Mouse (Mus musculus): ENCODE measurements around the gene Agr2.

The Agr2 gene

DNA sequence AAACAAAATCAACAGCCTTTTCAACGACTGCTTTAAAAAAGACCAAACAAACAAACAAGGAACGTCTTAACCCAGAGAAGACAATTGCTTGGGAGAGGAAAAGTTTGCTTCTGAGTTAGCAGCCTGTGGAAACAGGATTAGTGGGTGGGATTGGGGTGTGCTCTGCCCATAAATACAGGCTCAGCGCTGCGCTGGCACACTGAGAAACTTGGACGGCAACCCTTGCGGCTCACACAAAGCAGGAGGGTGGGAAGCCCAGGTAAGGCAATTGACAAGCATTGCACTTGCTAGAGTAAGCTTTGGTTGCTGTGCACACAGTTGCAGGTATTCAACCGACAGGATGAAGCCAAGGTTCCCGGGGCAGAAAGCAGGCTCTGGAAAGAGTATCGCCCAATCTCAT is at the start of gene Agr2:
Gene Agr2 (plus strand): TSS at position 197 of the 400 bp plus-strand sequence.
- no peak for DNase-seq (ENCODE audit: low spot score)

DNA sequence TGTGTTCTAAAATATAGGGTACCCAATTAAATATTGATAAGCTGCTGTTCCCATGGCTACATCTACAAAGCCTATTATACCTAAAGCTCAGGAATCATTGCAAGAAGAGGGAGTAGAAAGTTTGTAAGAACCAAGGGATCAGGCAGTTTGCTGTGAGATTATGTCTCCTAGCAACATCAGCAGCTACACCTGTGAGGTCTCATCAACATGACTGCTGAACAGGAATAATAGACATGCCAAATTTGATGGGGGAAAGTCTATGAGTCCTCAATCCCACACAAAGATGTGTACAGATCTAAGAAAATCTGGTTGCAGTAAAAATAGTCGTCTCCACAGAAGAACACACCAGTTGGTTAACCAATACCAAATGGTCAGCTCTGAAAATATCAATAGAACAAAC is 41.0 kb upstream of the Agr2 start:
- DNase-seq (ENCODE audit: low spot score): no peak

DNA sequence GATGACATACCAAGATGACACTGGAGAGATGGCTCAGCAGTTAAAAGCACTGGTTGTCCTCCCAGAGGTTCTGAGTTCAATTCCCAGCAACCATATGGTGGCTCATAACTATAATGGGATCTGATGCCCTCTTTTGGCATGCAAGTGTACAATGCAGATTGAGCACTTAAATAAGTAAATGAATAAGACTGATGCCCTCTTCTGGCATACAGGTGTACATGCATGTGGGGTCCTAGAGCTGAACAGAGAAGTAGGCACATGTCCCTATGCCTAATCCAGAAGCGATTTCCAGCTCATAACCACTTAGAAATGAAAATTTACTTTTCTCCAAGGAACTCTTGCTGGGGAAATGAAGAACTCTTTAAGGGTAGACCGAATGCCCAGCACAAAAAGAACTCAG is 35.5 kb upstream of the Agr2 start:
- no peak for DNase-seq (ENCODE audit: low spot score)

DNA sequence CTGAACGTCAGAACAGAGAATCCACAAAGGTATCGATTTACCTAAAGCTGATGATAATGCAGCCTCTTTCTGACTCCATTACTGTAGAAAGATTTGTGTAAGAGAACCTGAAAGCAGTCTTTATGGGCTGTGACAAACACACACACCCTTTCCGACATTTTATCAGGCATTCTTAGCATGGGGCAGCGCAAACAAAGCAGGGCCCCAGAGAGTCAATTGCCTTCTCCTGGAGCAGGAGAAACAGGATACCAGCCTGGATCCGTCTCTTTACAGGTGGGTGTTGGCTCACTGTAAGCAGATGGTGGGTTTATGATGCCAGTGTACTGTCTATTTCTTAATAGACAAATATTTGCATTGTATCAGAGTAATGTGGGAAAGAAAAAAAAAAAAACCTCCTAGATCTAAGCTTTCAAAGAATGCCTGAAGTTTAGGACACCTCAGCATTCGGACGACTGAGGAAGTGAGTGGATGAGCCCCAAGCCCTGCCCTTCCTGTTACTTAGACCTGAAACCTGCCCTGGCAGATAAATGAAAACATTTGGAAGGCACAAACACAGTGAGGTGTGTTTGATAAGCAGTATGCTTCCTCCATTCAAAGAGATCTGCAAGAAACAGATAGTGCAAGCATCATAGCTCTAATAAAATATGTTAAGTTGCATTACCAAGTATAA is 26.5 kb upstream of the Agr2 start:
- no peak for DNase-seq (ENCODE audit: low spot score)

DNA sequence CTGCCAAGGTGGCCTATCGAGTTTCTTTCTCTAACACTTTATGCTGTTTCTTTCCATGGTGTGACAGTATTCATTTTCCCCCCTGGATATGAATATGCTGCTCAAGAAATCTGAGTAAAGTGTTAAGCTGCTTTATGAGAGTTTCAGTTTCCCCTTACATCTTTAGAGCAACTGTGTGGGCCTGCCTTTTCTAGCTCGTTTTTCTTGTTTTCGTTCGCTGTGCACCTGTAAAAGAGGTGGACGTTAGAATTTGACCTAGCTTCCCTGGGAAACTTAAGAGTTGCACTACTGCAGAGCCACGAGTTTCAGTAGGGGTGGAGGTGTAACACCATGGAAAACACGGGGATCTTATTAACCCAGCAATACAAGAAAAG is 26.0 kb upstream of the Agr2 start:
- DNase-seq (ENCODE audit: low spot score): no peak

DNA sequence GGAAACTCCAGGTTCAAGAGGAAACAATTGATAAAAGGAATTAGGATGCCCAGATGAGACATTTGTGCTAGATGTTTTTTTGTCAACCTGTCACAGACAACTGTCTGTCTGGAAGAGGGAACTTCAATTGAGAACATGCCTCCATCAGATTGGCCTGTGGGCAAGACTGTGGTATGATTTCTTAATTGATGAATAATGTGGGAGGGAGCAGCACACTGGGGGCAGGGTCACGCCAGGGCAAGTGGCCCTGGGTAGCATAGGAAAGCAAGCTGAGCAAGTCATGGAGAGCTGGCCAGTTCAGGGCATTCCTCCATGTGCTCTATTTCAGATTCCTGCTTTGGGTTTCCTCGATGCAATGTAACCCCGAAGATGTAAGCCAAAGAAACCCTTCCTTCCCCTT is 16.8 kb upstream of the Agr2 start:
- DNase-seq (ENCODE audit: low spot score): no peak

DNA sequence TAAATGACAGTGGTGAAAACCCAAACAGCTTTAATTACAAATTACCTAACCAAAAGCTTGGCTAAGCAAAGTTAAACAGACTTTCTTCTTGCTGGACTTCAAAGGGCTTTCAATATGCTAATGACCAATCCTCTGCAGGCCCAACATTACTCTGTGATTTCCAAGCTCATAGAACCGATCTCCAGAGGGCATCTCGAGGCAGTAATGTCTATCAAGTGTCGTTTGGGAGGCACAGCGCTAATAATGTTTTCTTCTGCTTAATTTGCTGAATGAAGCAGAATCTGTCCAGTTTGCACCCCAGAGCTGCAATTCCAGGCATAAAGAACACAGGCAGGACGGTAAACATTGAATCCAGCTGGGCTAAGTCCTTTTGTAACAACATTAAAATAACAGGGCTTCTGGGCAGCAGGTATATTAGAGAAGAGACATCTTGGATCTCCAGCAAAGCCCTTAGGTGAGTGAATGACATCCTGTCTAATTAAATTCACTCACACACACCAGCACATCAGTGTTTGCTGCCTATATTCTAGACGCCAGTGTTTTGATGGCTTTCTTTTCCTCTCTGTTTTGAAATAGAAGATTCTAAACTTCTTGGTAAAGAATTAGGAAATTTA is 15.0 kb upstream of the Agr2 start:
- DNase-seq (ENCODE audit: low spot score): no peak

DNA sequence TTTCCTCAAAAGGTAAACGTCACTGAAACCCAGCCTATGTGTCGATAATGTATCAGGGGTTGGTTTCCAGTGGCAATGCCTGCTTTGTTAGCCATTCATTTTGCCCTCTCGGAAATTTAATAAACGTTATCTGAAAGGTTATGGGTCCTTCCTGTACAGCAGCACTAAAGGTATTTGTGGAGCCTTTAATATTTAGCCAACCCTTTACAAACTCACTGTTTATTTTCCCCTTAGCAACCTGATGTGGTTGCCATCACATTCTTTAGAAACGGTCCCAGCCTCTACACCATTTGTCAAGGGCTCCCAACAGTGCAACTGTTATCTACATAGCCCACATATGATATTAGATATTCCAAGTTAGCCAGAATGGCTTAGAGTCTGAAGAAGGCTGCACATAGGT is 13.1 kb upstream of the Agr2 start:
- no peak for DNase-seq (ENCODE audit: low spot score)

DNA sequence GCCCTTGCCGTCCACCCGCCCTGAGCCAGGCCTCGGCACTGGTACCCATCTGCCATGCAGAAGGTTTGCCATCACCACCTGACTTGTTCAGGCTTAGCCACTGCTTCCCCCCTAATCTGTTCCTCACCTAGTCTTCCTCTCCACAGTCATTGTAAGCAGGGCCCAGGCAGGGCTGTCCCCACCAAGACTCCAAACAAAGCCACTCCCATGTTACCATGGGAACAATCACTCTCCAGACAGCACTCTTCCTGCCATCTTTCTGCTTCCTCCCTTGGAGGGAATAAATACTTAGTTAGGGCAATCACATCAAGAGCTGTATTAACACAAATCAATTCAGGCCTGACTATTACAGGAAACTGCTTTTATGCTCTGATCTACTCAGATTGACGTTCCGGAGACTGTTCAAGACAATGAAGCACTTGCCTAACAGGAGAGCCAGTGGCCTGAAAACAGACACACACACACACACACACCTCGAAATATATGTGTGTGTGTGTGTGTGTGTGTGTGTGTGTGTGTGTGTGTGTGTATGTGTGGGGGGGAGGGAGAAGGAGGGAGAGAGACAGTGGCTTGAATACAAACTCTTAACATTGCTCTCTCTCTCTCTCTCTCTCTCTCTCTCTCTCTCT is 10.9 kb upstream of the Agr2 start:
- DNase-seq (ENCODE audit: low spot score): no peak

DNA sequence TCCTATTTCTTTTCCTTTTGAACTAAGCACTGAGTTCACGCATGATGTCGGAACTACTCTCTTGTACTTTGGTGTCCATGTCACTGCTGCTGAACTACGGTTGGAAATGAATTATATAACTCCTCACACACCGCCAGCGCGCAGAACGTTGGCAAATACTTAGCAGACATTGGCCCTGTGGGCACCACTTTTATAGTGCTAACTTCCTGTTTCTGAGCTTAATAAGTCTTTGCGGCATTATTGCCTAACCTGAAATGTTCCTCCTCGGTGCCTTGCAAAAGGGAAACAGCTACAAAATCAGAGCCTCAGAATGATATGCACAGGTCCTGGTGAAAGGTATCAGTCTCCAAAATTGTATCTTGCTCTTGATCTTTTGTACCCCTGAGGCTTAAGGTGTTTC is 9.2 kb upstream of the Agr2 start:
- no peak for DNase-seq (ENCODE audit: low spot score)

DNA sequence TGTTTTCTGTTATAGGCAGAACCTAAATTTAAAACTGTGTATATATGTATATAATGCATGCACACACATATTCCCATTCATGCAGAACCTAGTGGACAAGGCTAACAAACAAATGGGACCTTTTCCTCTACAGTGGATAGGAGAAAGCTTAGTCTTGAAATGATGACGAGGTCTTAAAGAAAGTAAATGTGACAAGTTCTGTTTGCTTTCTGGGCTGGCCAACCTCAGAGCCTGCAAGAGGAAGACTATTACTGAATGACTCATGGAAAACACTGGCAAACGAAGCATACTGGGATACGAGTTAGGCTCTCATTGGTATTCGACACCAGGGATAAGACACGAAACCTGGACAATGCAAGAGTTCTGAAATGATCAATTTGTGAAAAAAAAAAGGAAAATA is 8.0 kb upstream of the Agr2 start:
- DNase-seq (ENCODE audit: low spot score): no peak

DNA sequence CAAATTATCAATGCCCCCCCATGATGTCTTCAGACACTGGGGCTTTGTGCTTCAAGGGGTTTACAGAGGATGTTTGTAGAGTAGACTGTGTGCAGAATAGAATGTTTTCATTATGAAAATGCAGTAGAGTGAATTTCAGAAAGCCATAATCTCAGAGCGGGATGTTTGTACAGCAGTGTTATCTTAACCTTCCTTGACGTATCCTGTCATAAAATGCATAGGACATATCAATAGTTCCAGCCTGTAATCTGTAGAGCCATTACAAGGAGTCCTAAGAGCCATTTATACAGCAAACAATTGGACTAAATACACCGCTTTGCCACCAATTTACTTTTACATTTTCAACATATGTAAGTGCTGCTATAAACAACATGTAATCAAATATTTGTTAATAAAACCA is 876 bp downstream of the Agr2 start:
- DNase-seq (ENCODE audit: low spot score): no peak

DNA sequence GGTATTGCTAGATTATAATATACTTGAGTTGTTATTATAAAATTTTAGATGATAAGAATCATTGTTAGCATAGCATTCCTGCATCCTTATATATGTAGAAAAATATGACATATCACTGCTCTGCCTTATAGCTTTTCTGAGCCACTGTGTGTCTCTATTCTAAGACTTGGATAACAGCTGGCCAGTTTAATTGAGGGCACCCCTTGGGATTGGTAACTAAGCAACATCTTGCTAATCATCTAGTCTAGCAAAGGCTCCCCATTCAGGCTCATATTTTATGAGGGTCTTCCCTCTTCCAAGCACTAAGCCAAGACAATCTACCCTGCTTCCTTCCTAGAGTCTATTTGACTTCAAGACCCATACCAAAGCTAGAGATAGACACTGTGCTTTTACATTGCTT is 1.4 kb downstream of the Agr2 start:
- no peak for DNase-seq (ENCODE audit: low spot score)

DNA sequence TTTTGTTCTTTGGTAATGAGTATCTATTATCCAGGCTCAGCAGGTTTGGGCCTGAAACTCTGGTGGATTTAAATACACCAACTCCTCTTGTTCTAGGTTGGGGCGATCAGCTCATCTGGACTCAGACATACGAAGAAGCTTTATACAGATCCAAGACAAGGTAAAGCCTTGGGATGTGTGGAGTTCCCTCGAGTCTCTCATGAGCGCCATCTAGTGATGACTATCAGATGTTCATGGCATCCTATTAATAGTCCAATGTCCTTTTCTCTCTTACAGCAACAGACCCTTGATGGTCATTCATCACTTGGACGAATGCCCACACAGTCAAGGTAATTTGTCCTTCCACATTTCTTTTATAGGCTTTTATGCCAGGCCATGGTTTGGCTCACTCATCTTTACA is 3.1 kb downstream of the Agr2 start:
- no peak for DNase-seq (ENCODE audit: low spot score)

DNA sequence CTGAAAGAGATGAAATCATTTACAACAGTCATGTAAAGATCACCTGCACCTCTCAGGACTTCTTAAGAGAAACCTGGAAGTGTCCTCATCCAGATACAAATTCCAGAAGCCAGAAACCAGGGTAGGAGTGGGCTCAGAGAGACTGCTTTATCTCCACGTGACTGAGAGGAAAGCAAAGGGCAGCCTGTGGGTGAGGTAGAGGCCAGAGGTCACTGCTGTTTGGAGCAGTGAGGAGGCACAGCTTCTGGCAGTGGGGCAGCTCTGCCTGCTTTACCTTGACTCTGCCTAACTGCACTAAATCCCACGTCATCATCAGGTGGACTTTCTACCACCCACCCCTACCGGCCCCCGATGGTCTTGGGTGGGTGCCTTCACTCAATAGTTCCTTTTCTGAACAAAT is 12.0 kb downstream of the Agr2 start:
- no peak for DNase-seq (ENCODE audit: low spot score)

DNA sequence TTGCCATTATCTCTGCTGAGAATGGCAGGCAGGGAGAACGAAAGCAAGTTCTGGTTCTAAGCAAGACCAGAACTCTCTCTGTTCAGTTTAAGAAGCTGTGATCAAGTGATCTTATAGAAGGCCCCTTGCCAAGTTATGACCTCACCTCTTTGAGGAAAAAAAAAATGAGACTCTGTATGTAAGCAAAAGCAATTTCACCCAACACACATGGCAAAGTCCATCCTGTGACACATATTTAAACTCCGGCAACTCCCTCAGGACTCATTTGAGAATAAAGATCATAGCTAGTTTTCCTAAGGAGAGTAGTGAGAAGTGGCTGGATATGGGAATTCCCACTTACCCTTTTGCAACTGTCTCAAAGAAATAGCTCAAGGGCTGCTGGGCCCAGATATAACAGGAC is 14.9 kb downstream of the Agr2 start:
- no peak for DNase-seq (ENCODE audit: low spot score)

DNA sequence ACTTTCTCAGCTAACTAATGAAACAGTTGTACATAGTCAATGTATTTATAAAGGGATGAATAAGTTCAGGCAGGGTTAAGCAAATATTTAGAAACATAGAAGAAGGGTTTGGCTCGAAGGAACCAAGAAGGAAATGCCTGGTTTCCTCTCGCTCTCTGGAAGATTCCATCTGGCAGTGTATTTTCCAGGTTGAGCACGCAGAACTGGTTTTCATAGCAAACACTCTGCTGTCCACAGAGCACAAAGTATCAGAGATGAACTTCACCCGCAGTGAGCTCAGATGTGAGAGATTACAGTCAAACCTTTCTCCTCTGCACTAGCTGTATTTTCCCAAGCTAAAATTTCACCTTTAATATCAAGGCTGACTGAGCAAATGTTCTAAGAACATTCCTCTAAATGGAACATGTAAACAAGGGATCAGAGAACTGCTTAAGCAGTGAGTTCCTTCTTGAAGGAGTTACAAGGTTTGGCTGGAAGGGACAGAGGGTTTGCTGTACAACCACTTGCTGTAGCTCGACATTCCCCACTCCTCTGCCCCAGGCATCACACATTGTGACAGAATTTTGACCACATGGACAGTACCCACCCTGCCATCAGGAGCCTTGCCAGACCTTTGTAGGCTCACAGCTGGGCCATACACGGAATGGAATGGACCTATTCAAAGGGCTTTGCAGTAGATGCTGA is 15.8 kb downstream of the Agr2 start:
- no peak for DNase-seq (ENCODE audit: low spot score)

DNA sequence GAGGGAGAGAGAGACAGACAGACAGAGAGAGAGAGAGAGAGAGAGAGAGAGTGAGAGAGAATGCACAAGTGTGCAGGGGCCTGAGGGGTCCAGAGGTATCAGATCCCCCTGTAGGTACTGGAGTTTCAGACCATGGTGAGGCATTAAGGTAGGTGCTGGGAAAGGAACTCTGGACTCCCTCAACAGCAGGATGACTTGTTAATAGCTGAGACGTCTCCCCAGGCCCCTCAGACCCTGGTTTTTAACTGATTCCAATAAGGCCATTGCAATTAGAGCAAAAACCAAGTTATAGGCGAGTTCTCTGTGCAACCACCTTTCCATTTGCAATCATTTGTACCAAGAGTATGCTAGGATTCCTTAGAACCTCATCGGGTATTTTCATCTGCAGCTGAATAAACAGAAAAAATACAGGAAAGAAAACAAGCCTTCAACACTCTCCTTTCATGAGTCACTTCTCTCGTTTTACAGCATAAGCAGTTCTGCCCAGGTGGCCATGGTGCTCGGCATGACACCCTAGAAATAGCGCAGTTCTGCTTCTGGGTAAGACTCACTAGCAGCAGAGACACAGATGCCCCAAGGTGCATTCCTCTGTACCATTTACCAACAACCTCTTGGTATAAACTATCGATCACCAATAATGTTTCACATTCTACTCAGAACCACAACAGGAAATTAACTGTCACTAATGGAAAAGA is 20.7 kb downstream of the Agr2 start:
- DNase-seq (ENCODE audit: low spot score): no peak

DNA sequence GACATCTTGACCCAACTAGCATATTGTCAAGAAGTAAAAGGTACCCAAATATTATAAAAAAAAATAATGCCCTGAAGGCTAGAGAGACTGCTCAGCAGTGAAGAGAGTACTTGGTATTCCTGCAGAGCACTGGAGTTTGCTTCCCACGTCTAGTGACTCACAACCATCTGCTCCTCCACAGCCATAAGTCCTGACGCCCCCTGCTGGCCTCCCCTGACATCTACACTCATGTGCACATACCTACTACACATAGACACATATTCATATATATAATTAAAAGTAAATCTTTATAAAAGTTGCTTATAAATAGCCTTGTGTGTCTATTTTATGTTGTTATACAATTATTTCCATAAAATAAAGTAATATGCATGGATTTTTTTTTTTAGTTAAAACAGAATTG is 25.1 kb downstream of the Agr2 start:
- DNase-seq (ENCODE audit: low spot score): no peak

DNA sequence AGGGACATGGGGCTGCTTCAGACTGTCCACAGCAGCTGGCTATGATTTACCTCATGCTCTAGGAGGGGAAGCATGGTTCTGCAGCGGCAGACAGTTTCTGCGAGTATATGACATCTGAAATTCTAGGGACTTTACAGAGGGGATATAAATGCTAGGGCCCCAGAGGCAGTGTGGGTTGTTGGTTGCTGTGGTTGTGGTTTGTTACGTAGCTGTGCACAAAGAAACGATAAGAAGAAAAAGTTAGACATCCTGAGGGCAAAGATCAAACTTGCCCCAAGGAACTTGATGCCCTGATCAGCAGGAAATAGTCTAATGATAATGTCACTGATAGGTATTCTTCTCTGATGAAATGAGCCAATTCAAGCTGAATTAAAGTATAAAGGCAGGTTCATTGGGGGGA is 26.9 kb downstream of the Agr2 start:
- no peak for DNase-seq (ENCODE audit: low spot score)

DNA sequence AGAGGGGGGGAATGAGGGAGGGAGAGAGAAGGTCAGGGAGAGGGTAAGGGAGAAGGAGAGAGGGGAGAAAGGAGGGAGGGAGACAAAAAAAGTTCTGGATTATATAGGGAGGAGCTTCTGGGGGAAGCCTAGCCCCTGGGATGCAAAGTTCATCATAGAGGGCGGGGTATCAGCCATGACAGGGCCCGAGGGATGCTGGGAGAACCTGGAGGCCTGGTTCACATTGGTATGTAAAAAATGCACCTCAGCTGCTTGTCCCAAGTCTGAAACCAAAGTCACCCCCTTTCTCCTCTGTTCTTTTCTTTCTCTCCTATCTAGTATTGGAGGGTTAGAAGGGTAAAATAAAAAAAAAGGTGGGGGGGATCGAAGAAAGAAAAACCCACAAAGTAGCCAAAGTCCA is 27.4 kb downstream of the Agr2 start:
- DNase-seq (ENCODE audit: low spot score): no peak

DNA sequence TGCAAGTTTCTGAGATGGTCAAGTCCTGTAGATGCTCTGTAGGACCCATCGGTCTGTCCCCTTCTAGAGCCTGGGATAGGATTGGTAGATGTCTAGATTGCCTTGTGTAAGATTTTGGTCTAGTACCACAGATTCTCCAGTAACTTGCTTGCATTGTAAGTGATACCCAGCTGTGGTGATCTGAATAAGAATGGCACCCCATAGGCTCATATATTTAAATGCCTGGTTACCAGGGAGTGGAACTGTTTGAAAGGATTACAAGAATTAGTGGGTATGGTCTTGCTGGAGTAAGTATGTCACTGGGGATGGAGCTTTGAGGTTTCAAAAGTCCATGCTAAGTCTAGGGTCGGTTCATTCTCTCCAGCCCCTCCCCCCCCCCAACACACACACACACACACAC is 28.0 kb downstream of the Agr2 start:
- DNase-seq (ENCODE audit: low spot score): no peak

DNA sequence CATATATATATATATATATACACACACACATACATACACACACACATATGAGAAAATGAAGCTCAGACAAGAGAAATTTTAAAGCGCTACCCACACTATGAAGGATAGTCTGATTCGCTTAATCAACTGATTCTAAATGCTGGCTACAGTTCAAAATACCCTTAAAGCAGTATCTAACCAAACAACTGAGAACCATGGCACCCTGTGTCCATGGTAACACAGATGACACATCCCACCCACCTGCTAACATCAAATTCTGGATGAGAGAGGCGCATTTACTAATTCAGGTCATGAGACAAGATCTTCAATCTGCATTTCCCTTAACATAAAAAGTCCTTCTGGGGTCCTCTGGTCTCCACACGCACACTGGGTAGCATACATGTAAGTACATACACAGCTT is 33.4 kb downstream of the Agr2 start:
- no peak for DNase-seq (ENCODE audit: low spot score)

All from urinary bladder, postnatal 25 days (tissue).